Mouse (Mus musculus) kidney, adult 2 months (tissue): ENCODE measurements around the gene Gpi1.

Source experiments
- CTCF ChIP-seq: fragments of 200-500 bp; conservative IDR thresholded peaks from 2 replicates; pipeline ENCODE4 v1.5.1; 2011; ENCODE audit warnings: low read depth, mild to moderate bottlenecking, control low read depth, low read length, moderate library complexity, mixed read lengths; ENCODE audit not compliant: insufficient read depth, insufficient read length
- POLR2A ChIP-seq: fragments of 200-500 bp; IDR thresholded peaks from one replicate; pipeline ENCODE4 v1.6.1; 2011; ENCODE audit warnings: low read depth, low read length, control low read depth

DNA sequence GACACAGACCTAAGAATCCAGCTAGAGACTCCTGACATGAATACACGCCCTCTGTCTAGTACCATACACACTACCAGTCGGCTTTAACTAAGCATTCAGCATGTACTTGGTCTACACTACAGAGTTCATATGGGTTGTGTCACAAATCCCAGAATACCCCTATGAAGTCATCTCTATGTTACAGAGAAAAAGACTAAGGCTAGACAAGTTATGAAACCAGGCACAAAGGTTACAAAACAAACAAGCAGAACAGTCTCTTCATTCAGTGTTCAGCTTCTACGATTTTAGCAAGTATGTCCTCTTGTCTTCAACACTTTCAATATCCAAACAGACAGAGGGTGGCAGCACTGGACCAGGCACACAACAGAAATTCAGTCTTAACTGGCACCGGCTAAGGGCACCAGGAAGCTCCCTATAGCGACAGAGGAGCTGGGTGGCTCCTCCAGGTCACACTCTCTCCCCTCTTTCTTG, 35.8 kb upstream of the Gpi1 start:
- TF ChIP-seq CTCF = peak; percentile 84
- no peak for TF ChIP-seq POLR2A
